Mouse (Mus musculus): ENCODE measurements around the gene Slc7a15. TPM values are rescaled to one million over a fixed set of nuclear protein-coding genes. Genes with fewer than 3 reads are reported as not detected.

The Slc7a15 gene
- polyA plus RNA-seq, 1 experiment from 2014 or later = not detected

DNA sequence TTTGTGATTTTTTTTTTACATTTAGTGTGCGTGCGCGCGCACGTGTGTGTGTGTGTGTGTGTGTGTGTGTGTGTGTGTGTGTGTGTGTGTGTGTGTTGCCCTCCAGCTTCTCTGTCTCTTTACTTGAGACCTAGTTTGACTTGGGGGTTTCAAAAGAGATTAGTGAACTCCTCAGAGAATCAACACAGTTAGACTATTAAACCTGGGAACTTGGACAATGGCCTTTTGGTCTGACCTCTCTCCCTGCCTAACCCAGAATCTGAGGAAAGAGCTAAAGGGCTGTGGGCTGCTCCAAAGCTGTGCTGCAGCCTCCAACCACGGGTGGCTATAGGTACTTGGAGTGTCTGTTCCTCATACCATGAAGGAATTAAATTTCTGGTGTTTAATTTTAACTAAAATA is 94.7 kb downstream of the Slc7a15 start:
- H3K4me2 ChIP-seq (replicated peaks; ENCODE audit: low read depth, low read length) = no peak overlapping the region
- WGBS = 87% methylated on average over 6 of the region's 6 CpGs
- H3K9ac ChIP-seq (ENCODE audit: low read depth, low read length) = no peak overlapping the region
- no peaks in the 10 kb centered on the region for H3K9me3 ChIP-seq (ENCODE audit: control insufficient read depth, low read length)
- 0 out of 2 replicates have a peak, but pooled peaks cover 4% of the 10 kb centered on the region for H3K4me1 ChIP-seq (replicated peaks; ENCODE audit: control insufficient read depth, insufficient read depth, low read length)
- DNase-seq (ENCODE audit: low spot score) = no peak
- no peak overlapping the region for H3K27ac ChIP-seq (ENCODE audit: low read depth, low read length)
- no peaks in the 10 kb centered on the region for H3K27me3 ChIP-seq (ENCODE audit: control insufficient read depth, insufficient read depth, low read length)
- ATAC-seq (ENCODE audit: low FRiP score) = no peak
- H3K36me3 ChIP-seq (ENCODE audit: control insufficient read depth, insufficient read depth, low read length) = no peaks in the 10 kb centered on the region
- no peak overlapping the region for H3K4me3 ChIP-seq (ENCODE audit: low read depth, low read length)

DNA sequence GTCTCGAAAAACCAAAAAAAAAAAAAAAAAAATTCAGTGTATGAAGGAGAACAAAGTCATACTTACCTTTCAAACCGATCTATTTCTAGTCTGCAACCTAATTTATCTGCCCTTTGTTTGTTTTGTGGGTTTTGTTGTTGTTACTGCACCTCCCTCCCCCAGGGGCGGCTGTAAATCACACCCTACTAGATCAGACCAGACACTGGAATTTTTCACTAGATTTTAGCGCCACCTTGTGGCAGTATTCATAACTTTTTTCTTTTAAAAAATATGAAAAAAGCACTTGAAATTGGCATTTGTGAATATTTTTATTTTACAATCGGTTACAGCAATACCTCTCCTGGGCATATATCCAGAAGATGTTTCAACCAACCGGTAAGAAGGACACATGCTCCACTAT is 96.3 kb downstream of the Slc7a15 start:
- H3K27me3 ChIP-seq (ENCODE audit: control insufficient read depth, insufficient read depth, low read length) = no peaks in the 10 kb centered on the region
- H3K36me3 ChIP-seq (ENCODE audit: control insufficient read depth, insufficient read depth, low read length) = no peaks in the 10 kb centered on the region
- DNase-seq (ENCODE audit: low spot score) (peak; percentile 83), ATAC-seq (ENCODE audit: low FRiP score) (no peak)
- no peak overlapping the region for H3K4me3 ChIP-seq (ENCODE audit: low read depth, low read length)
- H3K9me3 ChIP-seq (ENCODE audit: control insufficient read depth, low read length) = no peaks in the 10 kb centered on the region
- no peak overlapping the region for H3K4me2 ChIP-seq (replicated peaks; ENCODE audit: low read depth, low read length)
- no peak overlapping the region for H3K27ac ChIP-seq (ENCODE audit: low read depth, low read length)
- no peak overlapping the region for H3K9ac ChIP-seq (ENCODE audit: low read depth, low read length)
- H3K4me1 ChIP-seq (replicated peaks; ENCODE audit: control insufficient read depth, insufficient read depth, low read length) = 0 out of 2 replicates have a peak, but pooled peaks cover 4% of the 10 kb centered on the region
- WGBS = 14% methylated on average over 6 of the region's 6 CpGs

DNA sequence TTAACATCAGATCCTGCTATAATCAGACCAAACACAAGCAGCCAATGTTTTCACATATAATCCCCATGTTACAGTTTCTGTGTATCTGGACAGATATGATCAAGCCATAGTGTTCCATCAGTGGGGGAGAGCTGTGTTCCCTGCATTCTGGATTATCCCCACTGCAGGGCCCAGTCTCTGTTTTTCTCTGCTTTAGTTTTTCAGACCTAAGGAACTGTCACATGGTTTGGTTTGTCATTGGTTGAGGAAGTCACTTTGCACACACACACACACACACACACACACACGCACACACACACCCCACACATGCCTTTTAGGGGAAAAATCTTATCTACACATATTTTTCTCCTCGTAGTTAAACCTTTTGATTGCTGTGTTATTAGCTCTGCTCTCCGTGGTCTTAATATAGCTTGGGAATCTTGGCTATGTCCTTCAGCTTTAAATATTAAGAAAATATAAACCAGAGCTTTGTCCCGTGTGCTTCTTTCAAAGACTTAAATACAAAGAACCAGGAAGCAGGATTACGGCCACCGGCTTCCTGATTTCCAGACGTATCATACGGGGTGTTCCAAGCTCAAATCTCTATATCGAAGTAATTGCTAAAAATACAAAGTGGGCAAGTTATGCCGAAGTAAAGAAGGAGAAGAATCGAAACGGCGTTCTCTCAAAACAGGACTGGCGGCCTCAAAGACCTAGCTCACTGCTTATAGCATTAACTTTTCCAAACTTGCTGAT is 97.1 kb downstream of the Slc7a15 start:
- Histone ChIP-seq H3K4me1 (replicated peaks; ENCODE audit: control insufficient read depth, insufficient read depth, low read length) (peaks cover 4% of the 10 kb centered on the region; the same call in 1 of the 2 replicates), H3K4me2 (replicated peaks; ENCODE audit: low read depth, low read length) (no peak overlapping the region), H3K36me3 (ENCODE audit: control insufficient read depth, insufficient read depth, low read length) (no peaks in the 10 kb centered on the region), H3K27ac (ENCODE audit: low read depth, low read length) (no peak overlapping the region), H3K9me3 (ENCODE audit: control insufficient read depth, low read length) (no peaks in the 10 kb centered on the region), H3K9ac (ENCODE audit: low read depth, low read length) (no peak overlapping the region), H3K27me3 (ENCODE audit: control insufficient read depth, insufficient read depth, low read length) (no peaks in the 10 kb centered on the region), H3K4me3 (ENCODE audit: low read depth, low read length) (no peak overlapping the region)
- DNase-seq (ENCODE audit: low spot score) (no peak), ATAC-seq (ENCODE audit: low FRiP score) (no peak)
- 93% methylated on average over 14 of the region's 14 CpGs for WGBS

DNA sequence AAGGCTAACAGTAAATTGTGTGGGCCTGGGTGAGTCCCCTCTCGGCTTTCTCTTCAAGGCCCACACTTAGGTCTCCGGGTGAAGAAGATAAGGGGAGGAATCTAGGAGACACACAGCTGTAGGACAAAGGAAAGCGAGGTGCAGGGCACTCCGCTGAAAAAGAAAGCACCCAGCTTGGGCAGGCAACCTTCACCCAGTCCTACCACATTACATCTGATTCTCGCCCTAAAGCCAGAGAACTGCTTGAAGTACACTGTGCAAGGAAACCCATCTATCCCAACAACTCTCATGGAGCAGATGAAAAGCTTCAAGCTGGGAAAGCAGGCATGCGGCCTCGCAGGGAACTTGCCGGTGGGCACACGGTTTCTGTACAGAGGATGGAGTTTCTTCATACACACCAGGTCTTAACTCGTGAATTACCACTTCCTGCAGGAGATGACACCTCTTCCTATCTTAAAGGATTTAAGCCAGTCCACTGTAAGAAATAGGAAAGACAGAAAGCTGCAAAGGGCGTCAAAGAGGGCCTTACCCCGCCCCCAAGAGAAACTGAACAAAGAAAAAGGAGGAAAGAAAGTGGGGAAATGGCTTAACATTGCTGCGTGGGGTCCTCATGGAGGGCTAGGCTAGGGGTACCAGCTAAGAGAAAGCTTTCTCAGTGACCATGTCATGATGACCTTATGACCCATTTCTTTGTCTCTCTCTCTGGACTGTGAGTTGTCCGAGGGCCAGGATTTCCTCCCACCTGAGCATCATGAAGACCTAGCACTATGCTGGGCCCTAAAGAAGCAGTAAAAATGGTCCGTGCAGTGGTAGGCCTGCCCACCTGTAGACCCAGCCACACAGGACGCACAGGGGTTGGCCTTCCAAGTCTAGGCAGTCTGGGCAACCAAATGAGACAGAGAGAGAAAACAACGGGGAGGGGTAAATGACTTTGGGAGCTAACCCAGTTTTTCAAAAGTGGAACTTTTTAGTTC is 98.0 kb downstream of the Slc7a15 start:
- DNase-seq (ENCODE audit: low spot score) (no peak), ATAC-seq (ENCODE audit: low FRiP score) (no peak)
- WGBS = 47% methylated on average over 17 of the region's 17 CpGs
- H3K9me3 ChIP-seq (ENCODE audit: control insufficient read depth, low read length) = no peaks in the 10 kb centered on the region
- no peaks in the 10 kb centered on the region for H3K36me3 ChIP-seq (ENCODE audit: control insufficient read depth, insufficient read depth, low read length)
- H3K4me2 ChIP-seq (replicated peaks; ENCODE audit: low read depth, low read length) = peak overlapping the region; percentile 79
- H3K27me3 ChIP-seq (ENCODE audit: control insufficient read depth, insufficient read depth, low read length) = no peaks in the 10 kb centered on the region
- H3K9ac ChIP-seq (ENCODE audit: low read depth, low read length) = peak overlapping the region; percentile 75
- H3K4me3 ChIP-seq (ENCODE audit: low read depth, low read length) = peak overlapping the region; percentile 85
- peak overlapping the region; percentile 98 for H3K27ac ChIP-seq (ENCODE audit: low read depth, low read length)
- peaks cover 6% of the 10 kb centered on the region for H3K4me1 ChIP-seq (replicated peaks; ENCODE audit: control insufficient read depth, insufficient read depth, low read length)

DNA sequence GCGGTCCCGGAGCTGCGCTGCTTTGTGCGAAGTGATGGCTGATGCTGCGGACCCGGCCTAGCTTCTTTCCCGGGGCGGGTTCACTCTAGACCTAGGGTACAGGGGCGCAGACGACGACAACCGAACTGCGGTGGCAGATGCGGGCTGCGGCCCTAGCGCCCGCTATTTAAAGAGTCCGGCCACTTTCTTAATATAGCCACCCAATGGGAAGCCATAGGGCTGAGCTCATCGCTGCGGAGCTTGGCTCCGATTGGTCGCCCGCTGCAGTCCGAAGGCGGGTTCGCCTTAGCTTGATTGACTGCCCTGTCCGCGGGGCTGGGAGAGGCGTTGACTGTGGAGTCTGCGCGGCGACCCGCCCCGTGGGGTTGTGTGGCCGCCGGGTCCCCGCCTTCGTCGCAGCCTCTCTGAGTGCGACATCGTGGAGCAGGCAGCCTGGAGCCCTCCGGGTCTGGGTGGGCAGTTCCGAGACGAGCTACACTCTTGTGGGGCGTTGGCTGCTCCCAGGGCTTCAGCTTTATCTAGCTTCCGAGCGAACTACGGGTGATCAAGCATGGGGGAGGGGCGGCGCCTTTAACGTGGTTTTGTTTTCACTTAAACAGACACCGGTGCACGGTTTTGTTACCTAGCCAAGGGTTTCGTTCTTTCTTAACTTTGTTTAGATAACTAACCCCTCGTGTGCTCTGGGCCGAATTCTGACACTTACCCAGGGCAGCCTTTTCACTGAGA is 98.8 kb downstream of the Slc7a15 start, which contains the start of gene Rhob:
Gene Rhob (minus strand): TSS at position 139 of the 726 bp plus-strand sequence.
- ATAC-seq (ENCODE audit: low FRiP score) = peak; percentile 97

DNA sequence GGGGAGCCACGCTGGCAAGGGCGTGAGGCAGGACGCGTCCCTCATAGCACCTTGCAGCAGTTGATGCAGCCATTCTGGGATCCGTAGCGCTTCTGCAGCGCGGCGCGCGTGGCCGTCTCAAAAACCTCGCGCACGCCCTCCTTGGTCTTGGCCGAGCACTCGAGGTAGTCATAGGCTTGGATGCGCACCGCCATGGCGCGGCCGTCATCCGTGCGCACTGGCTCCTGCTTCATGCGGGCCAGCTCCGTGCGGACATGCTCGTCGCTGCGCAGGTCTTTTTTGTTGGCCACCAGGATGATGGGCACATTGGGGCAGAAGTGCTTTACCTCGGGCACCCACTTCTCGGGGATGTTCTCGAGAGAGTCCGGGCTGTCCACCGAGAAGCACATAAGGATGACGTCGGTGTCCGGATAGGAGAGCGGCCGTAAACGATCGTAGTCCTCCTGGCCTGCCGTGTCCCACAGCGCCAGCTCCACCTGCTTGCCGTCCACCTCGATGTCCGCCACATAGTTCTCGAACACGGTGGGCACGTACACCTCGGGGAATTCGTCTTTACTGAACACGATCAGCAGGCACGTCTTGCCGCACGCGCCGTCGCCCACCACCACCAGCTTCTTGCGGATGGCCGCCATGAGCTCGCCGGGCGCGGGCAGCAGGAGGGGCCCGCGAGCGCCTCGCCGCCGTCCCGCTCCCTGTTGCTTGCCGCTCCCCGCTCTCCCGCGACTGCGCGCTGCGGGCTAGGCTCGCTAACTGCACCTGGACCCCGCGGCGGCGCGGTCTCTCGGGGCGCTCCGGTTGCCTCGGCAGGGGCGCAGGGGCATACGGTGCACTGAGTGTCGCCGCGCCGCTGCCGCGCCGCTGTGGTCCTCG is 99.6 kb downstream of the Slc7a15 start:
- H3K9me3 ChIP-seq (ENCODE audit: control insufficient read depth, low read length) = no peaks in the 10 kb centered on the region
- peak; percentile 77 for DNase-seq (ENCODE audit: low spot score)
- peak overlapping the region; percentile 98 for H3K27ac ChIP-seq (ENCODE audit: low read depth, low read length)
- peaks cover 6% of the 10 kb centered on the region for H3K4me1 ChIP-seq (replicated peaks; ENCODE audit: control insufficient read depth, insufficient read depth, low read length)
- H3K36me3 ChIP-seq (ENCODE audit: control insufficient read depth, insufficient read depth, low read length) = no peaks in the 10 kb centered on the region
- under 1% methylated on average over 99 of the region's 99 CpGs for WGBS
- H3K4me2 ChIP-seq (replicated peaks; ENCODE audit: low read depth, low read length) = peak overlapping the region; percentile 79
- ATAC-seq (ENCODE audit: low FRiP score) = peak; percentile 70
- peak overlapping the region; percentile 98 for H3K9ac ChIP-seq (ENCODE audit: low read depth, low read length)
- peak overlapping the region; percentile 85 for H3K4me3 ChIP-seq (ENCODE audit: low read depth, low read length)
- H3K27me3 ChIP-seq (ENCODE audit: control insufficient read depth, insufficient read depth, low read length) = no peaks in the 10 kb centered on the region

More for the DNA sequence above, 98.8 kb downstream of the Slc7a15 start, which contains the start of gene Rhob:
- Histone ChIP-seq H3K27me3 (ENCODE audit: control insufficient read depth, insufficient read depth, low read length) (no peaks in the 10 kb centered on the region), H3K27ac (ENCODE audit: low read depth, low read length) (peak within 1 kb of the TSS; percentile 98), H3K4me3 (ENCODE audit: low read depth, low read length) (peak within 1 kb of the TSS; percentile 85), H3K9me3 (ENCODE audit: control insufficient read depth, low read length) (no peaks in the 10 kb centered on the region), H3K4me1 (replicated peaks; ENCODE audit: control insufficient read depth, insufficient read depth, low read length) (peaks cover 6% of the 10 kb centered on the region), H3K9ac (ENCODE audit: low read depth, low read length) (peak within 1 kb of the TSS; percentile 98), H3K36me3 (ENCODE audit: control insufficient read depth, insufficient read depth, low read length) (no peaks in the 10 kb centered on the region), H3K4me2 (replicated peaks; ENCODE audit: low read depth, low read length) (peak within 1 kb of the TSS; percentile 79)
- WGBS = under 1% methylated on average over 56 of the region's 56 CpGs
- DNase-seq (ENCODE audit: low spot score) = peak; percentile 94

DNA sequence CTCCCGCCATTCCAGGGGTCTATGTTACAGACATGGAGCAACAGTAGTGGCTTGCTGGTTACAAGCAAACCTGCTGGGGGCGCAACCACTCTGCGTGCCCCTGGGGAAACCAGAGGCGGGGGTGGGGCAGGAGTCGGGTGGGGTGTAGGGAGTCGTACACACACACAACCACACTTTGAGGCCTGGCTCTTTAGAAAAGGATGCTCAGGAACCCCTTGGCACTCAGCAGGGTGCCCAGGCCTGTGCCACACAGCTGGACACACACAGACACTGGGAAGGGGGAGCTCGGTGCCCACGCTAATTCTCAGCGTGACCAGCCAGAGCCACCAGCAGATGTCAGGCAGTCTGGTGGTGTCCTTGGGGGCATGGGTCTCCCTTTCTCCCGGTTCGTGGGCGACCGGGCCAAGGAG is 100.3 kb downstream of the Slc7a15 start:
- H3K4me1 ChIP-seq (replicated peaks; ENCODE audit: control insufficient read depth, insufficient read depth, low read length) = peaks cover 6% of the 10 kb centered on the region

More for the DNA sequence above, 100.3 kb downstream of the Slc7a15 start:
- WGBS = 6% methylated on average over 11 of the region's 13 CpGs
- peak overlapping the region; percentile 98 for H3K27ac ChIP-seq (ENCODE audit: low read depth, low read length)
- peak overlapping the region; percentile 79 for H3K4me2 ChIP-seq (replicated peaks; ENCODE audit: low read depth, low read length)
- no peaks in the 10 kb centered on the region for H3K36me3 ChIP-seq (ENCODE audit: control insufficient read depth, insufficient read depth, low read length)
- H3K27me3 ChIP-seq (ENCODE audit: control insufficient read depth, insufficient read depth, low read length) = no peaks in the 10 kb centered on the region
- DNase-seq (ENCODE audit: low spot score) (peak; percentile 71), ATAC-seq (ENCODE audit: low FRiP score) (peak; percentile 8)
- peak overlapping the region; percentile 85 for H3K4me3 ChIP-seq (ENCODE audit: low read depth, low read length)
- no peaks in the 10 kb centered on the region for H3K9me3 ChIP-seq (ENCODE audit: control insufficient read depth, low read length)
- peak overlapping the region; percentile 98 for H3K9ac ChIP-seq (ENCODE audit: low read depth, low read length)
